Mouse (Mus musculus) kidney, postnatal 0 days (tissue): ENCODE results near the gene Plcb1. TPM values are rescaled to one million over a fixed set of nuclear protein-coding genes. Genes with fewer than 3 reads are reported as not detected.
"Not testable (repeated sequence)": the region's sequence is repeated elsewhere in the genome, so short reads cannot be mapped to it uniquely, and the experiment has no call there.

Source experiments
- ATAC-seq: fragments of 200-750 bp; cut with Nextera tagmentation; replicated peaks from 2 replicates; pipeline ENCODE4 v1.8.0; 2017; ENCODE audit warnings: low read depth, moderate number of reproducible peaks, moderate TSS enrichment, moderate library complexity; ENCODE audit not compliant: low FRiP score
- DNase-seq: peaks from one replicate; pipeline ENCODE4 v3.0.0-alpha.2; 2016; ENCODE audit warnings: low spot score
- H3K27ac ChIP-seq: fragments of 300-500 bp; sonication (generic); 2 replicates; pipeline ENCODE4 v1.5.1; 2014; ENCODE audit warnings: mild to moderate bottlenecking
- H3K27me3 ChIP-seq: fragments of 300-500 bp; sonication (generic); 2 replicates; pipeline ENCODE4 v1.6.1; 2014; ENCODE audit warnings: low read length, mixed read lengths; ENCODE audit not compliant: insufficient read depth
- H3K36me3 ChIP-seq: fragments of 300-500 bp; sonication (generic); 2 replicates; pipeline ENCODE4 v1.6.1; 2014; ENCODE audit warnings: low read length, mixed read lengths; ENCODE audit not compliant: insufficient read depth
- H3K4me1 ChIP-seq: fragments of 300-500 bp; sonication (generic); replicated peaks from 2 replicates; pipeline ENCODE4 v1.6.1; 2014; ENCODE audit warnings: antibody characterized with exemption, low read length, mixed read lengths; ENCODE audit not compliant: insufficient read depth
- H3K4me2 ChIP-seq: fragments of 300-500 bp; sonication (generic); 2 replicates; pipeline ENCODE4 v1.6.1; 2014; ENCODE audit warnings: mild to moderate bottlenecking, low read length, moderate library complexity, mixed read lengths
- H3K4me3 ChIP-seq: fragments of 300-500 bp; sonication (generic); replicated peaks from 2 replicates; pipeline ENCODE4 v1.5.1; 2014; ENCODE audit warnings: low read depth, low read length
- H3K9ac ChIP-seq: fragments of 300-500 bp; sonication (generic); 2 replicates; pipeline ENCODE4 v1.6.1; 2014; ENCODE audit warnings: low read depth, low read length
- H3K9me3 ChIP-seq: fragments of 300-500 bp; sonication (generic); replicated peaks from 2 replicates; pipeline ENCODE4 v1.6.1; 2016; ENCODE audit warnings: low read length, inconsistent platforms, mixed read lengths
- CTCF ChIP-seq: IDR thresholded peaks from 2 replicates; pipeline ENCODE4 v1.5.1; 2016; ENCODE audit warnings: antibody characterized with exemption, low read depth, mild to moderate bottlenecking, moderate library complexity
- WGBS: fragments of 180-500 bp; shearing (Covaris S2); extraction: QIAGEN DNeasy Blood & Tissue Kit; methylation state at CpG from one replicate; pipeline ENCODE4 v1.1.7; 2014; 5-methylcytosine and 5-hydroxymethylcytosine counted together
- polyA plus RNA-seq: library from polyadenylated mRNA; unstranded; fragments of >200 nt; fragmentation: Nextera tagmentation; extraction: Ambion mirVana; gene quantifications from 2 replicates; pipeline ENCODE4 v1.2.1, GENCODE M21; 2015

Gene Plcb1
- polyA plus RNA-seq, 1 experiment from 2014 or later: 20.8 TPM

DNA sequence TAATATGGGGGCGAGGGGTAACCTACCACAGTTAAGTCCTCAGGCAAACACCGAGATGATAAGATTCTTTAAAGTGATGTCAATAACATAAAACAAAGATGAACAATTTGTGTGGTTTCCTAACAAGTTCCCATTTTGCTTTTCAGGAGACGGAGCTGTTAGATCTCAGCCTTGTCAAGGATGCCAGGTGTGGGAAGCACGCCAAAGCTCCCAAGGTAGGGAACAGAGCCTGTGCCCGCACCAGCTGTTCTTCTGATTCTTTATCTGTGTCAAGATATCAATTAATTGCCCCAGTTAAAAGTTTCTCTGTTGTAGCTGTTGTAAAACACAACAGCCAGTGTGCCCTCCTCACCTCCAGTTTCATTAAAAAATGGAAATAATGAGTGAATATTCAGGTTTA, 202.1 kb downstream of the Plcb1 start:
- H3K4me3 ChIP-seq: no peak overlapping the region
- no peaks in the 10 kb centered on the region for H3K36me3 ChIP-seq
- no peak overlapping the region for H3K27ac ChIP-seq
- H3K9ac ChIP-seq: no peak overlapping the region
- TF ChIP-seq CTCF: no peak
- WGBS: 89% methylated on average over 5 of the region's 5 CpGs
- H3K4me2 ChIP-seq: no peak overlapping the region
- DNase-seq (no peak), ATAC-seq (no peak)
- no peaks in the 10 kb centered on the region for H3K27me3 ChIP-seq
- no peaks in the 10 kb centered on the region for H3K9me3 ChIP-seq
- H3K4me1 ChIP-seq: no peaks in the 10 kb centered on the region

DNA sequence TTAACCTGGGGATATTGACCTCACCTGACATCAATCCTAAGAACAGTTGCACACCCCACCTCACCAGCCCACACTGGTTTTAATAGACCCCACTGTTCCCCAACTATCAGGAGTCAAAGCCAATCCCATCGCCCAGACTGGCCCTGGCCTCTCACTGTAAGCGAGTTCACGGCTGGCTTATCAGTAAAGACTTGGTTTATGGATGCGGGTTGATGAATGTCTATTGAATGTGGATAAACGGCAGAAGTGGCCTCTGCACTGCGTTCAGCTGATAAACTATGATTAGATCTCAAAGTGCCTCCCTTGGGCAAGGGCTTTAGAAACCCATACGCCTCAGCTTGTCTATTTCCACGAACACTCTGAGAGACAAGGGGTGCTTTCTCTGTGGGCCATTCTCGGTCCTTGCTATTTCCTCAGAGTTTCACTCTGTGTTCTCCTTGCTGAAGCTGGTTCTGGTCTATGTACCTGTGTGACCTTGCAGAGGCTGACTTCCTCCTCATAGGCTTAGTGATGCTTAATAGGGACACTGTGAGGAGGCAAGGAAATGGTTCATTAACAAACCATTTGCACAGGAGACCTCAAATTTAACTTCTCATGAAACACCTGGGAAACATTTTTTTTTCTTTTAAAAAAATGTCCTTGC, 203.9 kb downstream of the Plcb1 start:
- DNase-seq (no peak), ATAC-seq (no peak)
- H3K36me3 ChIP-seq: no peaks in the 10 kb centered on the region
- H3K4me1 ChIP-seq: no peaks in the 10 kb centered on the region
- H3K27me3 ChIP-seq: no peaks in the 10 kb centered on the region
- WGBS: 71% methylated on average over 9 of the region's 9 CpGs
- H3K9me3 ChIP-seq: no peaks in the 10 kb centered on the region
- no peak for TF ChIP-seq CTCF
- no peak overlapping the region for H3K4me3 ChIP-seq
- no peak overlapping the region for H3K4me2 ChIP-seq
- no peak overlapping the region for H3K27ac ChIP-seq
- no peak overlapping the region for H3K9ac ChIP-seq

DNA sequence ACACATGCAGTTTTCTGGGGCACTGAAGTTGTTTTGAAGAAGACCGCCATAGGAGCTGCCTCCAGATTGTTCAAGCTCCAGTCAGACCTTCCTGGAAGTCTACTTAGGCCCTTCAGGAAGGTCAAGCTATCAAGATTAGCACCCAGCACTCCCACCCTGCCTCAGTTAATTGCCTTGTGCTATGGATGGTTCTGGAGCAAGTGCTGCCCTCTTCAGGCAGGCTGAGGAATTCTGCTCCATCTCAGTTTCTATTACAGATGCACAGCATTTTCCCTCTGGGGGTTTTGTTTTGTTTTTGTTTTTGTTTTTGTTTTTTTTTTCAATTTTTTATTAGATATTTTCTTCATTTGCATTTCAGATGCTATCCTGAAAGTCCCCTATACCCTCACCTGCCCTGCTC, 221.3 kb downstream of the Plcb1 start:
- Histone ChIP-seq H3K27me3 (no peaks in the 10 kb centered on the region), H3K4me3 (no peak overlapping the region), H3K4me1 (no peaks in the 10 kb centered on the region), H3K9ac (no peak overlapping the region), H3K27ac (no peak overlapping the region), H3K4me2 (no peak overlapping the region), H3K9me3 (no peaks in the 10 kb centered on the region), H3K36me3 (no peaks in the 10 kb centered on the region)
- DNase-seq: no peak
- ATAC-seq: no peak
- TF ChIP-seq CTCF: peak; percentile 58
- WGBS: 100% methylated on average over 1 of the region's 1 CpGs

DNA sequence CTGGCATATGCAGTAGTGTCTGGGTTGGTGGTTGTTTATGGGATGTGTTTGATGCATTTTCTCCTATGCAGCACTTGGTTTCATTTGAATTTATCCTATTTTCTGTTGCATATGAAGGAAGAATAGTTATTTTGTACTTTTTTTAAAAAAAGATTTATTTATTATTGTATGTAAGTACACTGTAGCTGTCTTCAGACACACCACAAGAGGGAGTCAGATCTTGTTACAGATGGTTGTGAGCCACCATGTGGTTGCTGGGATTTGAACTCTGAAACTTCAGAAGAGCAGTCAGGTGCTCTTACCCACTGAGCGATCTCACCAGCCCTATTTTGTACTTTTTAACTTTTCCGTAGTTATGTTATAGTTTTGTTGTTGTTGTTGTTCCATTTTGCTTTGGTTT, 222.0 kb downstream of the Plcb1 start:
- not testable (repeated sequence) for H3K4me3 ChIP-seq, ATAC-seq, DNase-seq, H3K4me2 ChIP-seq, H3K4me1 ChIP-seq, H3K9me3 ChIP-seq, H3K27ac ChIP-seq, H3K36me3 ChIP-seq, H3K9ac ChIP-seq, H3K27me3 ChIP-seq
- 94% methylated on average over 2 of the region's 2 CpGs for WGBS
- 0 out of 2 replicates have a peak, but pooled peaks have one; percentile 21 for TF ChIP-seq CTCF

DNA sequence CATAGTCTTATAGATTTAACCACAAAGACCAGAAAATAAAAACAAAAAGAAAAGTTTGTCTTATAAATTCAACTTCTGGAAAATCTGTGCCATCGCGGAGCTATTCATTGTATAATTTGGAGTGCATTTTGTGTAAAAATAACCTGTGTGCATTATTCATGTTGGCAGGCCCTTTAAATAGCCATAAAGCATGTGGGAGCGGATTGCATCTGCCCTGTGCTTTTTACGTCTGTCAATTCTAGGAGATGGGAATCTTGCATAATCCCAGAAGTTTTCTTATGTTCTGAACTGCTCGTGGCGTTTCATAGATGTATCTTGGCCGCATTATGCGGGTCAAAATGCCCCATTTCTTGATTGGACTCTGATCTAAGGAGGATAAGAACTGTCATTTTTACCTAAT, 224.5 kb downstream of the Plcb1 start:
- Histone ChIP-seq H3K4me3 (no peak overlapping the region), H3K4me1 (no peaks in the 10 kb centered on the region), H3K36me3 (no peaks in the 10 kb centered on the region), H3K9ac (no peak overlapping the region), H3K9me3 (no peaks in the 10 kb centered on the region), H3K27ac (no peak overlapping the region), H3K4me2 (no peak overlapping the region), H3K27me3 (no peaks in the 10 kb centered on the region)
- no peak for DNase-seq
- WGBS: 78% methylated on average over 8 of the region's 8 CpGs
- TF ChIP-seq CTCF: no peak
- no peak for ATAC-seq

DNA sequence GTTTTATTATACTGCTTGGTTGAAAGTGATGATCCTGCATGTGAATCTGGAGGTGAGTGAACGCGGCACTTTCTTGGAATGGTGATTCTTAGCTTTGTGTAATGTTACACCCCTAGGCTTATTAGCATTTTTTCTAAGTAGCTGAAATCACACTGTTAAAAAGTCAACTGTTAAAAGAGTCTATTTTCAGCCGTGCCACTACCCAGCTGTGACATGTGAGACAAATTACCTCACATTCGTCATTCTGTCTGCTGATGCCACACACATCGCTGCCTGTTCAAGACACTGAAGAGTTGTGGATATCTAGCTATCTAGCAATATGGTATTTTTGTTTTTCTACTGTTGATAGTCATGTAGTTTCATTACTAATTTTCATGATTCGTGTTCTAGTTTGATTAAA, 229.6 kb downstream of the Plcb1 start:
- 53% methylated on average over 6 of the region's 6 CpGs for WGBS

DNA sequence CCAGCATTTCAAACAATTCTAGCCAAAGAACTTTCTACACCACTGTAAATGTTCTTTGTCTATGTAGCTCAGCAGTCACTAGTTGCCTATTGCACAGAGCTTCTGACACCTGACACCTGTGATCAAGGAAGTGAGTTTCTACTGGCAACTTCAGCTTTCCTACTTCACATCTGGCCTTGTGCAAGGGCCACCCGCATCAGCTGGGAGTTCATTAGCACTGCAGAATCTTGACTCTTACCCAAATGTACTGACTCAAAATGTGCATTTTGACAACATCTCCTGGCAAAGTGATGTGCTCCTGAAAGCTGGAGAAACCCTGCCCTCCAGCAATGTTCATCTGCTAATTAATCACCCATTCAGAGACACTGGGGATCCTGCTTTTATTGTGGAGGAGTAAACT, 232.4 kb downstream of the Plcb1 start:
- no peak overlapping the region for H3K4me3 ChIP-seq
- no peaks in the 10 kb centered on the region for H3K27me3 ChIP-seq
- 47% methylated on average over 1 of the region's 1 CpGs for WGBS
- DNase-seq (peak; percentile 11), ATAC-seq (no peak)
- H3K9ac ChIP-seq: no peak overlapping the region
- H3K27ac ChIP-seq: no peak overlapping the region
- no peak overlapping the region for H3K4me2 ChIP-seq
- no peaks in the 10 kb centered on the region for H3K36me3 ChIP-seq
- H3K4me1 ChIP-seq: no peaks in the 10 kb centered on the region
- no peaks in the 10 kb centered on the region for H3K9me3 ChIP-seq
- TF ChIP-seq CTCF: no peak

More for the DNA sequence above, 229.6 kb downstream of the Plcb1 start:
- Histone ChIP-seq H3K4me1 (no peaks in the 10 kb centered on the region), H3K36me3 (no peaks in the 10 kb centered on the region), H3K27me3 (no peaks in the 10 kb centered on the region), H3K4me3 (no peak overlapping the region), H3K9me3 (no peaks in the 10 kb centered on the region), H3K9ac (no peak overlapping the region), H3K4me2 (no peak overlapping the region), H3K27ac (no peak overlapping the region)
- TF ChIP-seq CTCF: no peak
- DNase-seq (no peak), ATAC-seq (no peak)
